Mouse (Mus musculus) brown adipose tissue, adult 24 weeks (tissue): ENCODE results near the gene Adamts17. TPM values are rescaled to one million over a fixed set of nuclear protein-coding genes. Genes with fewer than 3 reads are reported as not detected.

Source experiments
- H3K27ac ChIP-seq: fragments of 200-500 bp; replicated peaks from 2 replicates; pipeline ENCODE4 v1.5.1; 2012; ENCODE audit warnings: low read depth, mild to moderate bottlenecking, low read length
- H3K4me1 ChIP-seq: fragments of 200-500 bp; 2 replicates; pipeline ENCODE4 v1.6.1; 2012; ENCODE audit warnings: low read length, mixed read lengths; ENCODE audit not compliant: control insufficient read depth, insufficient read depth, insufficient read length
- H3K4me3 ChIP-seq: fragments of 200-500 bp; 2 replicates; pipeline ENCODE4 v1.5.1; 2012; ENCODE audit warnings: low read depth, mild to moderate bottlenecking, low read length, moderate library complexity; ENCODE audit not compliant: insufficient read depth
- polyA plus RNA-seq: library from polyadenylated mRNA; stranded (reverse); fragments of >200 nt; gene quantifications from 2 replicates; pipeline ENCODE4 v1.2.4, GENCODE M21; 2012; ENCODE audit not compliant: missing spikeins, insufficient read depth, insufficient read length

Adamts17 gene
- polyA plus RNA-seq, 1 experiment = not detected

DNA sequence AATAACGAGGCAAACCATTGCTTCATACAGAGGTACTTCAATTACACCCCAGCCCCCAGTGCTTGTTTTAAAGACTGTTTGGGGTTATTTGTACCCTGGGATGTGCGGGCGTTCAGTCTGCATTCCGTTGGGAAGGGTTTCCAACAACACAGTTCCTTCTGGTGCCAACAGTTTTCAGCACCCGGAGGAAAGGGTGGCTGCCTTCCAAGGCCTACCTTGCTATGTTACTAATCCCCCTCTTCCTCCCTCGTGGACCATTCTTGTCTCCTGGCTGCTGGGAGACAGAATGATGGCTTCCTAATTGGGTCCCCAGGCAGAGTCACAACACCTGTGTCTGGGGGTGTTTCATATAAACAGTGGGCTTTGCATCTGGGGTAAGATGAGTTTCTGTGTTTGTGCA, 94.5 kb downstream of the Adamts17 start:
- no peak overlapping the region for H3K4me3 ChIP-seq
- H3K4me1 ChIP-seq = peaks cover 27% of the 10 kb centered on the region; the same call in 1 of the 2 replicates
- peak overlapping the region; percentile 74 for H3K27ac ChIP-seq

GRCm38 (mm10) chr7:66935041-66935440, 95.5 kb downstream of the Adamts17 start:
- peaks cover 20% of the 10 kb centered on the region; the same call in 1 of the 2 replicates for H3K4me1 ChIP-seq
- H3K4me3 ChIP-seq = no peak overlapping the region
- H3K27ac ChIP-seq = no peak overlapping the region

GRCm38 (mm10) chr7:66936042-66936755, 96.7 kb downstream of the Adamts17 start:
- H3K27ac ChIP-seq = no peak overlapping the region
- H3K4me3 ChIP-seq = no peak overlapping the region
- peaks cover 20% of the 10 kb centered on the region; the same call in 1 of the 2 replicates for H3K4me1 ChIP-seq

DNA sequence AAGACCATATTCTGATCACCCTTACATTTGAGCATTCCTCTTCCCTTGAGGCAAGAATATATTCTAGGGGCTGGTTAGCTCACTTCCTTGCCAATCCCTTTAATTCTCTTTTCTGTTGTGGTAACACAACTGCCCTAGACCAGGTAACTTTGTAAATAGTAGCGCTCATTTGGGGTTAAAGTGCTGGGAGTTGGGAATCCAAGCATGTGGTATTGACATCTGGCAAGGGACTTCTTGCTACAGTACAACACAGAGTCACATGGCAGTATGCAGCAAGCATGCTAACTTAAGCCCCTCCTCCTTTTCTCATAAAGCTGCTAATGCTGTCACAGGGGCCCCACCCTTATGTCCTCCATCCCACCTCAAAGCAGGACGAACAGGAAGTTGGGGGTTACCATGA, 97.4 kb downstream of the Adamts17 start:
- Histone ChIP-seq H3K4me1 (peaks cover 20% of the 10 kb centered on the region; the same call in 1 of the 2 replicates), H3K27ac (no peak overlapping the region), H3K4me3 (no peak overlapping the region)

DNA sequence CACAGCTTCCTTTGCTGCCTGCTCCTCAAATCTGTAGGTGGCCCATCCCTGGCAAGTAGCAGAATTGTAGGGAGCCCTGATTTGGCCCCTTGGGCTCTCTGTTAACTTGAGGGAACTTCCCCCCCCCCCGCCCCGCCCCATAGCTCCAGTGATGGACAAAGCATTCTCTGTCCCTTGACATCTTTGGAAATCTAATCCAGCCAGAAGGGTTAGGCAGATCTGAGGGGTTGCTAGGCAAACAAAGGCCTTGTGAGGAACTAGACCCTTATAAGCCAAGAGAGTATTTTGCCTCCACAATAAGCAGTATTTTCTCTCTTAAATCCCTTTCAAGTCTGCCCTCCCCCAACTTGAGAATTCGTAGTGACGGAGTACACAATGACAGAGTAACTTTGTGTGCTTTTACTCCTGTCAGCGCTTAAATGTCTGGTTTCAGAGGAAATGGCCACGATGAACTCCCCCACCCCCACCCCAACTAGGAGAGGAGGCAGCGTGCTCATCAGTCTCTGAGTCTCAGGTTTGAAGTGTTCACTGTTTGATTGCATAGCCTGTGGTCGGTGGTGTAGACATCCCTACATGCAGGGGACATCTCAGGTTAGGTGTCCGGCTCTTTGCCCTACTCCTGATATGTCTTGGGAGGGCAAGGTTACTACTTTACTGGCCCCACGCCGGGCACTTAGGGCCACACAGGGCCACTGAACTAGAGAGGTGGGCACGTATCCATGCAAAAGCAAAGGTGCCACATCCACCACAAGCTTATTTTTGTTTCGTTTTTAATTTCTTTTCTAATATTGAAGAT, 99.7 kb downstream of the Adamts17 start:
- H3K27ac ChIP-seq = no peak overlapping the region
- H3K4me3 ChIP-seq = no peak overlapping the region
- peaks cover 7% of the 10 kb centered on the region; the same call in 1 of the 2 replicates for H3K4me1 ChIP-seq

DNA sequence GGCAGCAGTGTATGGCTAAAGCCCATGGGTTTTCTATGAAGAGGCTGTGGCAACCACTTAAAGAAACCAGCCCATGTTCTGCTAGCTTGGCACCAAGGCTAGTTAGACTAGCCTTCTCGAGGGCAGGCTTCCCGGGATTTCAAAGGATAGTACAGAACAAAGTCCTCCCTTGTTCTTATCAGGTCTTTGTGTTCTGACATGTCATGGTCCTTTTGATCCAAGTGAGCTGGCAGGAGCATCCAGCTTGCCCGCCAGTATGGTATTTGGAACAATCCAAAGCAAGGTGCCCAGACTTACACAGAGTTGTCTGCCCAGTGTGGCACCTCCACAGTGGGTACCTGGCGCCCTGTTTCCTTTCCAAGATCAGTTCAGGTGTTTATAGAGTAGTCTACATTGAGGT, 101.2 kb downstream of the Adamts17 start:
- no peak overlapping the region for H3K27ac ChIP-seq
- H3K4me3 ChIP-seq = no peak overlapping the region
- no peaks in the 10 kb centered on the region for H3K4me1 ChIP-seq

- H3K4me1 ChIP-seq = no peaks in the 10 kb centered on the region
- no peak overlapping the region for H3K4me3 ChIP-seq
- H3K27ac ChIP-seq = no peak overlapping the region
These were observed 109.5 kb downstream of the Adamts17 start for GRCm38 (mm10) chr7:66949006-66949405.

- H3K4me1 ChIP-seq = peaks cover 7% of the 10 kb centered on the region
- H3K27ac ChIP-seq = no peak overlapping the region
- H3K4me3 ChIP-seq = no peak overlapping the region
These were observed 113.4 kb downstream of the Adamts17 start for GRCm38 (mm10) chr7:66952921-66953320.

DNA sequence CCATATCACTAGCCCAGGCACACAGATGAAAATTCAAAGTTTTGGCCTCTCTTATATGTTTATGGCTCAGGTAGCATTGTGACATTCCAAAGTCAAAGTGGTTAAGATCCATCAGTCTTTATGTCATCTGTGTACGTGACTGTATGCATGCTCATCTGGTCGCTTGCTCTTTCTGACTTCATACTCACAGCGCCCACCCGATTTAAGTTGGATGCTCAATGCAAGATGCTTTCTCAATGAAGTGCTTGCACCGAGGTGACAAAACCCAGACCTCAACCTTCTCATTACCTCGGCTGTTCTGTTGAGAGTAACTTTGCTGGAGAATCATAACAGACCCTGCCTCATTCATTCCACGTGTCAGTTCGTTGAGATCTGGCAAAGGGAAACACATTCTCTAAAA, 114.5 kb downstream of the Adamts17 start:
- Histone ChIP-seq H3K4me1 (peaks cover 7% of the 10 kb centered on the region), H3K4me3 (no peak overlapping the region), H3K27ac (no peak overlapping the region)

DNA sequence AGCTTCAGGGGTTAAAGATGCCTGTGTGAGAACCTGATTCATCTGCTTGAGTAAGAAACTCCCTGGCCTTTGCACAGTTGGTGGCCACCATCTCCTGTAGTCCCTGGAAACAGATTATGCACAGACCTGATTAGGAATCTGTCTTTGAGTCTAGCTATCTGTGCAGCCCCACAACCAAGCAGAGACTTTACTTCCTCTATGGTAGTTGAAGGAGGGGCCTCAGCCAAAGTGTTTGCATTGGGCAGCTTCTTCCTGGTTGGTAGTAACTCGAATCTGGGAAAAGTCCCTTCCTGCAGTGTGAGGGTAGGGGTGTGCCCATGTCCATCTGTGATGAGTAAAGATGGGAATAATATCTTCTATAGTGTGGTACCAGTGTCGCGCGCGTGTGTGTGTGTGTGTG, 115.2 kb downstream of the Adamts17 start:
- H3K4me1 ChIP-seq = peaks cover 7% of the 10 kb centered on the region
- H3K4me3 ChIP-seq = no peak overlapping the region
- H3K27ac ChIP-seq = no peak overlapping the region

DNA sequence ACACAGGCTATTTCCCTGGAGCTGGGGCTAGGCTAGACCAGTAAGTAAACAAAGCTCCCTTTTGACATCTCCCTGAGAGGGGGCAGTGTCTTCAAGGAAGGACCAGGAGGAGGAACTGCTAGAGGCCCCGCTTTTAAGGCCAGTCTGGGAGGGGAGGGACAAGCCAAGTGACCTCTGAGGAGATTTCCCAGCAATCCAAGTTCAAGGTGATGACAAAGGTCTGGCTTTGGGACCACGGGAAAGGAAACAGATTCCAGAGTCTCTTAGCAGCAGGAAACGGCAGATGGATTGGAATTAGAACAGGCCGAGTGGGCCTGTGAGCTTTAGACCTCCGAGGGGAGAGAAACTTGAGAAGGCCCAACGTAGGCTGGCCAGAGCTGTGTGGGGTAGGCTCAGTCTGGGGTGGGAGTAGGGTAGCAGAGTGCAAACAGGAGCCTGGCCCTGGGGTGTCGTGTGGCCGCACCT, 116.0 kb downstream of the Adamts17 start:
- H3K4me1 ChIP-seq = peaks cover 7% of the 10 kb centered on the region
- H3K4me3 ChIP-seq = no peak overlapping the region
- H3K27ac ChIP-seq = no peak overlapping the region

GRCm38 (mm10) chr7:66955978-66956377, 116.4 kb downstream of the Adamts17 start:
- Histone ChIP-seq H3K4me1 (peaks cover 7% of the 10 kb centered on the region), H3K4me3 (no peak overlapping the region), H3K27ac (no peak overlapping the region)

GRCm38 (mm10) chr7:66957764-66958163, 118.2 kb downstream of the Adamts17 start:
- Histone ChIP-seq H3K27ac (no peak overlapping the region), H3K4me3 (no peak overlapping the region), H3K4me1 (peaks cover 7% of the 10 kb centered on the region)

DNA sequence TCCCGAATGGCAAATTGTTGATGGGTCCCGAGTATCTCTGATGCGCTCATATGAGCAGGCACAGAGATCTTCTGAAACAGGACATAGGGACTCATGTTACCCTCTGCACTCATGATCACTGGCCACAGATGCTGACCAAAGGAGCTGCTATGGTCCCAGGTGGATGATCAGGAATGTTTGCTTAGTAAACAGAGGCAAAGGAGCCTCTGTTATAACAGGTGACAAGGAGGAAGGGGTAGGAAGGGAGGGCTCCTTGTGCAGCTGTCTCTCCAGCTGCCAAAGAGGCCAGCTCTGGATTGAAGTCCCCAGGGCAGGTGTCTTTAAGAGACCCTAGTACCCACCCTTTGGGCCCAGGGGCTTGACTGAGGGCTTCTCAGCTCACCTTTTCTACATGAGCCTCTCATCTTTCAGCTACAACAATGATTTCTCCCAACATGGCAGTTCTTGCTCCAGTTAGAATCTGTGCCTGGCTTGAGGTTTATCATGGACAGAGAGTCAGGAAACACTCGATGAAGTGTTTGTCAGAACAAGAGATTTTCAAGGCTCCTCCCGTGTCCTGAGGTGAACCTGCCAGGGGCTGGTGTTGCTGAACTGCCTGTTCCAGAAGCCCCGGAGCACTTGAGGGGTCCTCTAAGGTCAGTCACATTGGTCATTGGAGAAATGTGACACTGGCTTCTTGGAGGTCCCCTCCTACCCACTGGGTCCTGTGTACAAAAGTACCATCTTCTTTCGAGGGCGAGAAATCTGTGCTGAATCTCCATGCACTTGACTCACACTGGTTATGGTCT, 120.9 kb downstream of the Adamts17 start:
- Histone ChIP-seq H3K4me3 (no peak overlapping the region), H3K4me1 (peaks cover 3% of the 10 kb centered on the region), H3K27ac (no peak overlapping the region)

GRCm38 (mm10) chr7:66962736-66963135, 123.2 kb downstream of the Adamts17 start:
- Histone ChIP-seq H3K27ac (no peak overlapping the region), H3K4me1 (no peaks in the 10 kb centered on the region; the same call in 1 of the 2 replicates), H3K4me3 (no peak overlapping the region)
